Mouse (Mus musculus): ENCODE measurements around the gene Zfp472.
"Not testable (repeated sequence)": the region's sequence is repeated elsewhere in the genome, so short reads cannot be mapped to it uniquely, and the experiment has no call there.

The Zfp472 gene

GRCm38 (mm10) chr17:33008337-33008736, 42.7 kb downstream of the Zfp472 start:
- DNase-seq (ENCODE audit: low spot score in 2 of 2) = no peak

- not testable (repeated sequence) for DNase-seq (ENCODE audit: low spot score in 2 of 2)
Measured at GRCm38 (mm10) chr17:33020434-33020833, 54.8 kb downstream of the Zfp472 start.

All from urinary bladder, adult 18-20 months (tissue).